20 mouse cellular contexts compared by ENCODE assay signal in the genomic region with DNA sequence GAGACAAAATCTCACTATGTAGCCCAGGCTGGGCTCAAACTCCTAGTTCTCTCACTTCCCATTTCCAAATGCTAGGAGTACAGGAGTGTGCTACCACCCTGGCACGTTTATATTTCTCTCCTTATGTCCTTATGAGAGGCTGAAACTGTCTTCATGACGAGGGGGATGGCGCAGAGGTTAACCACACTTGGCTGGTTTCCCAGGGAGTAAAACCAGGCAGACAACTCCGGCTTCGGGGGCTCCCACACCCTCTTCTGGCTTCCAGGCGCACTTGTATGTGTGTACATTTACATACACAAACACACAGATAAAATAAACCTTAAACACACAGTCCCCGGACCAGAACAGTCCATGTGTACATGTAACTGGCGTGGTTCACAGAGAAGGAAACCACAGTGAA. TPM values are rescaled to one million over a fixed set of nuclear protein-coding genes. Genes with fewer than 3 reads are reported as not detected.
DNase-seq lines count a peak whose midpoint lies in the region; ATAC-seq and TF ChIP-seq lines count a peak whose summit lies in the region.
"Had no signal": no experiment of that assay in that cellular context is flagged by ENCODE, and none has a peak within 500 bp of the region (broad histone marks: within the 10 kb centered on the region; RNA-seq: fewer than 3 reads in every experiment).

No protein-coding gene starts in this region.

- 87% methylated on average over 8 of the region's 8 CpGs for WGBS in limb, embryonic 13.5 days
- 91% methylated on average over 8 of the region's 8 CpGs for WGBS in limb, embryonic 10.5 days
- 57% methylated on average over 8 of the region's 8 CpGs for WGBS in embryonic facial prominence, embryonic 15.5 days
- 36% methylated on average over 8 of the region's 8 CpGs for WGBS in stomach, postnatal 0 days
- WGBS in intestine, postnatal 0 days, result 52% methylated on average over 8 of the region's 8 CpGs

- no peak for TF ChIP-seq POLR2A in MEL (IDR thresholded peaks at IDR 0.05; ENCODE audit: control insufficient read depth in 1 of 2, insufficient read depth in 1 of 2, low read depth in 1 of 2, low read length in 2 of 2, poor library complexity in 1 of 2)

- H3K27me3 ChIP-seq in limb, embryonic 13.5 days, result peaks cover 5% of the 10 kb centered on the region; the same call in 1 of the 2 replicates
- H3K27me3 ChIP-seq in limb, embryonic 10.5 days (ENCODE audit: low read depth, poor library complexity, severe bottlenecking), result no peaks in the 10 kb centered on the region
- no peaks in the 10 kb centered on the region for H3K27me3 ChIP-seq in MEL (ENCODE audit: control insufficient read depth in 1 of 2, insufficient read depth in 2 of 2, low read length in 2 of 2)
- no peaks in the 10 kb centered on the region for H3K27me3 ChIP-seq in embryonic facial prominence, embryonic 15.5 days
- no peaks in the 10 kb centered on the region for H3K27me3 ChIP-seq in stomach, postnatal 0 days (ENCODE audit: control insufficient read depth, insufficient read depth, low read length)
- no peaks in the 10 kb centered on the region for H3K27me3 ChIP-seq in intestine, postnatal 0 days (replicated peaks; ENCODE audit: control insufficient read depth, insufficient read depth, low read length)
- H3K27me3 ChIP-seq: forebrain, embryonic 15.5 days; Patski had no signal

- H3K4me1 ChIP-seq in limb, embryonic 13.5 days, result peaks cover 18% of the 10 kb centered on the region
- H3K4me1 ChIP-seq in limb, embryonic 10.5 days, result peaks cover 18% of the 10 kb centered on the region
- peaks cover 3 to 9% of the 10 kb centered on the region in 2 experiments; a peak in 2 of 4 replicates for H3K4me1 ChIP-seq in MEL (ENCODE audit: control insufficient read depth in 1 of 2, insufficient read depth in 2 of 2, low read length in 2 of 2)
- H3K4me1 ChIP-seq in embryonic facial prominence, embryonic 15.5 days, result peaks cover 29% of the 10 kb centered on the region
- no peaks in the 10 kb centered on the region for H3K4me1 ChIP-seq in stomach, postnatal 0 days (replicated peaks; ENCODE audit: control insufficient read depth, insufficient read depth)
- H3K4me1 ChIP-seq in intestine, postnatal 0 days (replicated peaks; ENCODE audit: control insufficient read depth, insufficient read depth, low read length), result 0 out of 2 replicates have a peak, but pooled peaks cover 3% of the 10 kb centered on the region

- TF ChIP-seq CTCF in MEL (IDR thresholded peaks at IDR 0.05 in 2 of 3, conservative IDR thresholded peaks at IDR 0.05 in 1 of 3; ENCODE audit: control insufficient read depth in 1 of 3, insufficient read depth in 1 of 3, low read depth in 2 of 3, low read length in 3 of 3, poor library complexity in 1 of 3, severe bottlenecking in 1 of 3), result no peak
- no peak for TF ChIP-seq CTCF in stomach, postnatal 0 days (IDR thresholded peaks at IDR 0.05; ENCODE audit: low read depth)
- no peak for TF ChIP-seq CTCF in intestine, postnatal 0 days (IDR thresholded peaks at IDR 0.05; ENCODE audit: low read depth)

- no peak overlapping the region for H3K4me2 ChIP-seq in limb, embryonic 13.5 days (replicated peaks)
- H3K4me2 ChIP-seq in embryonic facial prominence, embryonic 15.5 days (replicated peaks), result no peak overlapping the region
- H3K4me2 ChIP-seq in stomach, postnatal 0 days (replicated peaks; ENCODE audit: low read depth), result no peak overlapping the region
- no peak overlapping the region for H3K4me2 ChIP-seq in intestine, postnatal 0 days (replicated peaks; ENCODE audit: low read depth)
- H3K4me2 ChIP-seq: forebrain, embryonic 15.5 days; hindbrain, embryonic 13.5 days had no signal

- no peak overlapping the region for H3K27ac ChIP-seq in limb, embryonic 13.5 days
- H3K27ac ChIP-seq in limb, embryonic 10.5 days, result no peak overlapping the region
- no peak overlapping the region for H3K27ac ChIP-seq in MEL (ENCODE audit: control insufficient read depth, low read depth, low read length)
- peak overlapping the region; percentile 31 for H3K27ac ChIP-seq in embryonic facial prominence, embryonic 15.5 days (replicated peaks)
- H3K27ac ChIP-seq in stomach, postnatal 0 days (replicated peaks), result peak overlapping the region; percentile 70
- no peak overlapping the region for H3K27ac ChIP-seq in intestine, postnatal 0 days (ENCODE audit: low read depth, low read length)
- H3K27ac ChIP-seq: forebrain, embryonic 15.5 days; hindbrain, embryonic 13.5 days; hindbrain, postnatal 0 days had no signal

- ATAC-seq in limb, embryonic 13.5 days (ENCODE audit: low FRiP score, low read depth), result no peak
- ATAC-seq in embryonic facial prominence, embryonic 15.5 days (ENCODE audit: insufficient number of reproducible peaks, low FRiP score, low TSS enrichment, low read depth), result no peak
- ATAC-seq in stomach, postnatal 0 days (ENCODE audit: low FRiP score, low TSS enrichment), result no peak
- no peak for ATAC-seq in intestine, postnatal 0 days
- ATAC-seq: activated CD4-positive, CD25-positive, alpha-beta regulatory T cell, adult 4 months; forebrain, embryonic 15.5 days; hindbrain, postnatal 0 days; Patski had no signal

- DNase-seq in limb, embryonic 10.5 days (ENCODE audit: low spot score), result no peak
- DNase-seq in MEL (ENCODE audit: low read depth, low spot score), result peak; percentile 43
- peak; percentile 53 for DNase-seq in stomach, postnatal 0 days (ENCODE audit: low spot score)
- no peak for DNase-seq in lung, postnatal 4 days
- DNase-seq: adrenal gland, postnatal 25 days; cerebellum, adult 2 months; cerebellum, postnatal 10 days; gastrocnemius, postnatal 36 days; heart, adult 11 months; heart, postnatal 10 days had no signal

- H3K9me3 ChIP-seq in limb, embryonic 13.5 days, result no peaks in the 10 kb centered on the region
- no peaks in the 10 kb centered on the region for H3K9me3 ChIP-seq in limb, embryonic 10.5 days (replicated peaks)
- H3K9me3 ChIP-seq in MEL (replicated peaks; ENCODE audit: insufficient read depth, low read length), result no peaks in the 10 kb centered on the region
- no peaks in the 10 kb centered on the region for H3K9me3 ChIP-seq in embryonic facial prominence, embryonic 15.5 days (replicated peaks)
- H3K9me3 ChIP-seq in stomach, postnatal 0 days (ENCODE audit: control insufficient read depth, low read length), result no peaks in the 10 kb centered on the region
- no peaks in the 10 kb centered on the region for H3K9me3 ChIP-seq in intestine, postnatal 0 days (ENCODE audit: control insufficient read depth)
- H3K9me3 ChIP-seq: forebrain, embryonic 15.5 days; G1E; hindbrain, embryonic 13.5 days had no signal

- TF ChIP-seq EP300 in MEL (IDR thresholded peaks at IDR 0.05; ENCODE audit: low read depth in 1 of 2, low read length in 2 of 2), result no peak
- no peak for TF ChIP-seq EP300 in stomach, postnatal 0 days (optimal IDR thresholded peaks at IDR 0.05)

- TF ChIP-seq RAD21 in MEL (IDR thresholded peaks at IDR 0.05; ENCODE audit: low read depth, low read length), result no peak

- H3K79me2 ChIP-seq in MEL (ENCODE audit: control insufficient read depth, insufficient read depth, low read length, poor library complexity), result peaks cover 23% of the 10 kb centered on the region

- H3K4me3 ChIP-seq in limb, embryonic 13.5 days, result no peak overlapping the region
- H3K4me3 ChIP-seq in limb, embryonic 10.5 days, result no peak overlapping the region
- no peak overlapping the region for H3K4me3 ChIP-seq in MEL (ENCODE audit: control insufficient read depth in 1 of 2, insufficient read depth in 1 of 2, low read depth in 2 of 2, low read length in 2 of 2)
- no peak overlapping the region for H3K4me3 ChIP-seq in embryonic facial prominence, embryonic 15.5 days (replicated peaks)
- no peak overlapping the region for H3K4me3 ChIP-seq in stomach, postnatal 0 days (ENCODE audit: low read depth, low read length)
- H3K4me3 ChIP-seq in intestine, postnatal 0 days (ENCODE audit: low read depth, low read length), result no peak overlapping the region
- H3K4me3 ChIP-seq: forebrain, embryonic 15.5 days; hindbrain, embryonic 13.5 days had no signal

- H3K9ac ChIP-seq in limb, embryonic 13.5 days, result 0 out of 2 replicates have a peak overlapping the region, but pooled peaks have one; percentile 25
- no peak overlapping the region for H3K9ac ChIP-seq in MEL (ENCODE audit: control insufficient read depth, low read depth, low read length, poor library complexity, severe bottlenecking)
- no peak overlapping the region for H3K9ac ChIP-seq in embryonic facial prominence, embryonic 15.5 days
- H3K9ac ChIP-seq in stomach, postnatal 0 days (ENCODE audit: low read length), result no peak overlapping the region
- no peak overlapping the region for H3K9ac ChIP-seq in intestine, postnatal 0 days (ENCODE audit: low read depth, low read length)
- H3K9ac ChIP-seq: forebrain, embryonic 15.5 days; hindbrain, embryonic 13.5 days had no signal

- H3K36me3 ChIP-seq in limb, embryonic 13.5 days, result peaks cover 50% of the 10 kb centered on the region
- peaks cover 59% of the 10 kb centered on the region for H3K36me3 ChIP-seq in limb, embryonic 10.5 days
- H3K36me3 ChIP-seq in MEL (ENCODE audit: control insufficient read depth in 1 of 2, insufficient read depth in 2 of 2, low read length in 2 of 2), result peaks cover 3 to 6% of the 10 kb centered on the region in 2 experiments; a peak in 3 of 4 replicates
- peaks cover 38% of the 10 kb centered on the region for H3K36me3 ChIP-seq in embryonic facial prominence, embryonic 15.5 days
- peaks cover 14% of the 10 kb centered on the region for H3K36me3 ChIP-seq in stomach, postnatal 0 days (ENCODE audit: control insufficient read depth, insufficient read depth, low read length)
- peaks cover 38% of the 10 kb centered on the region for H3K36me3 ChIP-seq in intestine, postnatal 0 days (ENCODE audit: control insufficient read depth, insufficient read depth)

RNA-seq across cellular contexts. Expression of a gene that starts 3.0 kb away (rescaled TPM):
- polyA plus RNA-seq in limb, embryonic 13.5 days (2015; fragmentation: Nextera tagmentation; extraction: Ambion mirVana), result 5.6 and 7.5 TPM in 2 replicates
- polyA plus RNA-seq in limb, embryonic 10.5 days (2016; fragmentation: Nextera tagmentation; extraction: Ambion mirVana), result 5.2 and 5.7 TPM in 2 replicates
- total RNA-seq in MEL (2012; rRNA removed), result 4.0 and 4.9 TPM in 2 replicates
- polyA plus RNA-seq in MEL (2012; ENCODE audit: insufficient read depth in 1 of 2, insufficient read length in 2 of 2, low read depth in 1 of 2, low replicate concordance in 2 of 2, missing spikeins in 1 of 2), result 1 to 10 TPM in 1 of 2 experiments, not detected in 1; 9.3 TPM
- 17.2 and 25.2 TPM in 2 replicates for polyA plus RNA-seq in embryonic facial prominence, embryonic 15.5 days (2015; fragmentation: Nextera tagmentation; extraction: Ambion mirVana)
- 6.4 and 7.9 TPM in 2 replicates for polyA plus RNA-seq in stomach, postnatal 0 days (2015; fragmentation: Nextera tagmentation; extraction: Ambion mirVana)
- 4.2 and 5.2 TPM in 2 replicates for polyA plus RNA-seq in intestine, postnatal 0 days (2015; fragmentation: Nextera tagmentation; extraction: Ambion mirVana)

RNA-seq across cellular contexts. Expression of a gene that starts 3.2 kb away (rescaled TPM):
- polyA plus RNA-seq in limb, embryonic 13.5 days (2015; fragmentation: Nextera tagmentation; extraction: Ambion mirVana), result 293 and 294 TPM in 2 replicates
- 351 and 426 TPM in 2 replicates for polyA plus RNA-seq in limb, embryonic 10.5 days (2016; fragmentation: Nextera tagmentation; extraction: Ambion mirVana)
- total RNA-seq in MEL (2012; rRNA removed), result 362 and 423 TPM in 2 replicates
- 100 to 1,000 TPM in 1 of 2 experiments, not detected in 1; 510 TPM for polyA plus RNA-seq in MEL (2012; ENCODE audit: insufficient read depth in 1 of 2, insufficient read length in 2 of 2, low read depth in 1 of 2, low replicate concordance in 2 of 2, missing spikeins in 1 of 2)
- 304 and 333 TPM in 2 replicates for polyA plus RNA-seq in embryonic facial prominence, embryonic 15.5 days (2015; fragmentation: Nextera tagmentation; extraction: Ambion mirVana)
- 308 and 320 TPM in 2 replicates for polyA plus RNA-seq in stomach, postnatal 0 days (2015; fragmentation: Nextera tagmentation; extraction: Ambion mirVana)
- polyA plus RNA-seq in intestine, postnatal 0 days (2015; fragmentation: Nextera tagmentation; extraction: Ambion mirVana), result 256 and 266 TPM in 2 replicates

RNA-seq across cellular contexts. Expression of a gene that starts 21.0 kb away (rescaled TPM):
- 5.9 and 6.3 TPM in 2 replicates for polyA plus RNA-seq in limb, embryonic 13.5 days (2015; fragmentation: Nextera tagmentation; extraction: Ambion mirVana)
- polyA plus RNA-seq in limb, embryonic 10.5 days (2016; fragmentation: Nextera tagmentation; extraction: Ambion mirVana), result 0.75 and 1.8 TPM in 2 replicates
- total RNA-seq in MEL (2012; rRNA removed), result not detected in 2 replicates
- not detected for polyA plus RNA-seq in MEL (2012; ENCODE audit: insufficient read depth in 1 of 2, insufficient read length in 2 of 2, low read depth in 1 of 2, low replicate concordance in 2 of 2, missing spikeins in 1 of 2)
- 11.8 and 12.5 TPM in 2 replicates for polyA plus RNA-seq in embryonic facial prominence, embryonic 15.5 days (2015; fragmentation: Nextera tagmentation; extraction: Ambion mirVana)
- polyA plus RNA-seq in stomach, postnatal 0 days (2015; fragmentation: Nextera tagmentation; extraction: Ambion mirVana), result 3.6 and 3.9 TPM in 2 replicates
- polyA plus RNA-seq in intestine, postnatal 0 days (2015; fragmentation: Nextera tagmentation; extraction: Ambion mirVana), result 2.8 and 3.5 TPM in 2 replicates
- total RNA-seq: hematopoietic stem cell, adult 5-6 weeks had no signal
- polyA plus RNA-seq: activated CD4-positive, CD25-positive, alpha-beta regulatory T cell, adult 4 months; G1E; Patski had no signal

RNA-seq across cellular contexts. Expression of a gene that starts 35.3 kb away (rescaled TPM):
- 8.9 and 10.6 TPM in 2 replicates for polyA plus RNA-seq in limb, embryonic 13.5 days (2015; fragmentation: Nextera tagmentation; extraction: Ambion mirVana)
- 6.8 and 9.7 TPM in 2 replicates for polyA plus RNA-seq in limb, embryonic 10.5 days (2016; fragmentation: Nextera tagmentation; extraction: Ambion mirVana)
- 4.1 and 4.8 TPM in 2 replicates for total RNA-seq in MEL (2012; rRNA removed)
- 10 to 100 TPM in 1 of 2 experiments, not detected in 1; 13.5 TPM for polyA plus RNA-seq in MEL (2012; ENCODE audit: insufficient read depth in 1 of 2, insufficient read length in 2 of 2, low read depth in 1 of 2, low replicate concordance in 2 of 2, missing spikeins in 1 of 2)
- 16.8 and 17.3 TPM in 2 replicates for polyA plus RNA-seq in embryonic facial prominence, embryonic 15.5 days (2015; fragmentation: Nextera tagmentation; extraction: Ambion mirVana)
- polyA plus RNA-seq in stomach, postnatal 0 days (2015; fragmentation: Nextera tagmentation; extraction: Ambion mirVana), result 7.0 and 7.8 TPM in 2 replicates
- 3.7 and 5.0 TPM in 2 replicates for polyA plus RNA-seq in intestine, postnatal 0 days (2015; fragmentation: Nextera tagmentation; extraction: Ambion mirVana)

Comparison
In these comparisons a context has a peak if more than half of its experiments do, and no peak if none do; other contexts are left out.
1. H3K27ac ChIP-seq: peak in embryonic facial prominence, embryonic 15.5 days (single experiment) and stomach, postnatal 0 days (single experiment); none in limb, embryonic 13.5 days (single experiment), limb, embryonic 10.5 days (single experiment), MEL (single experiment) and intestine, postnatal 0 days (single experiment).
2. DNase-seq: peak in MEL (single experiment) and stomach, postnatal 0 days (single experiment); none in limb, embryonic 10.5 days (single experiment) and lung, postnatal 4 days (0 of 2).